Mouse (Mus musculus): ENCODE measurements at regions not wholly inside any gene's neighbourhood (a gene's known extent, or its start where the extent isn't known, plus 50 kb on each side); places are given as distances from the start of the nearest gene placed in this dataset.

- Histone ChIP-seq H3K27me3 (ENCODE audit: control insufficient read depth, insufficient read depth, low read length) (no peaks in the 10 kb centered on the region), H3K9ac (replicated peaks; ENCODE audit: low read length) (no peak overlapping the region), H3K36me3 (ENCODE audit: control insufficient read depth, insufficient read depth, low read length) (no peaks in the 10 kb centered on the region), H3K4me3 (replicated peaks; ENCODE audit: low read depth, low read length) (no peak overlapping the region), H3K27ac (replicated peaks; ENCODE audit: low read depth, low read length) (no peak overlapping the region), H3K4me1 (ENCODE audit: control insufficient read depth, insufficient read depth, low read length) (no peaks in the 10 kb centered on the region), H3K4me2 (ENCODE audit: low read length) (no peak overlapping the region), H3K9me3 (ENCODE audit: control insufficient read depth, low read length) (no peaks in the 10 kb centered on the region)
- DNase-seq (peak; percentile 26), ATAC-seq (ENCODE audit: low FRiP score, low TSS enrichment) (no peak)
- 62% methylated on average over 6 of the region's 6 CpGs for WGBS
These were observed 375.4 kb downstream of the Adamts20 start for GRCm38 (mm10) chr15:94089856-94090255.

- 82% methylated on average over 4 of the region's 4 CpGs for whole genome bisulfite sequencing
- ATAC-seq (ENCODE audit: low FRiP score, low TSS enrichment) (no peak), DNase-seq (no peak)
- Histone ChIP-seq H3K4me3 (replicated peaks; ENCODE audit: low read depth, low read length) (no peak overlapping the region), H3K36me3 (ENCODE audit: control insufficient read depth, insufficient read depth, low read length) (no peaks in the 10 kb centered on the region), H3K9me3 (ENCODE audit: control insufficient read depth, low read length) (0 out of 2 replicates have a peak, but pooled peaks cover 5% of the 10 kb centered on the region), H3K27ac (replicated peaks; ENCODE audit: low read depth, low read length) (no peak overlapping the region), H3K27me3 (ENCODE audit: control insufficient read depth, insufficient read depth, low read length) (no peaks in the 10 kb centered on the region), H3K4me1 (ENCODE audit: control insufficient read depth, insufficient read depth, low read length) (no peaks in the 10 kb centered on the region), H3K9ac (replicated peaks; ENCODE audit: low read length) (no peak overlapping the region), H3K4me2 (ENCODE audit: low read length) (no peak overlapping the region)
These were observed 382.8 kb downstream of the Adamts20 start for GRCm38 (mm10) chr15:94082369-94082768.

DNA sequence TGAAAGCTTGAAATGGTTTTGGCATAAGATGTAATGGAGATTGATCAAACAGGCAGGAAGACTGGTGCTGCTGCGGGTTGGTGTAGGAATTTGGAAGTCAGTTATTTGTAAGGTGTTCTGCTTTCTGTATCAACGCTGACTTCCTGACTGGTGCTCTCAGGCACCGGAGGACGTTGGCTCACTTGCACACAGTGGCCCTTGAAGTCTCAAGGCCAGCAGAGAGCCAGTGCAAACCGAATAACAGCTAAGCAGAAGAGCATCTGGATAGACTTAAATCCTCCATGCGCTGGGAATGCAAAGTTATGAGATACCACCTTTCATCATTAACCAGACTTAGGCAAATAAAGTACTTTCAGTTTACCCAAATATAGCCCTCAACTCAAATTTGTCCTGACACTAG is 388.2 kb downstream of the Adamts20 start:
- Histone ChIP-seq H3K27ac (replicated peaks; ENCODE audit: low read depth, low read length) (no peak overlapping the region), H3K9ac (replicated peaks; ENCODE audit: low read length) (no peak overlapping the region), H3K9me3 (ENCODE audit: control insufficient read depth, low read length) (no peaks in the 10 kb centered on the region), H3K4me3 (replicated peaks; ENCODE audit: low read depth, low read length) (no peak overlapping the region), H3K27me3 (ENCODE audit: control insufficient read depth, insufficient read depth, low read length) (no peaks in the 10 kb centered on the region), H3K36me3 (ENCODE audit: control insufficient read depth, insufficient read depth, low read length) (no peaks in the 10 kb centered on the region), H3K4me2 (ENCODE audit: low read length) (no peak overlapping the region), H3K4me1 (ENCODE audit: control insufficient read depth, insufficient read depth, low read length) (no peaks in the 10 kb centered on the region)
- 94% methylated on average over 6 of the region's 6 CpGs for WGBS
- ATAC-seq (ENCODE audit: low FRiP score, low TSS enrichment) (no peak), DNase-seq (no peak)

GRCm38 (mm10) chr15:94074161-94074950 is 390.9 kb downstream of the Adamts20 start:
- Histone ChIP-seq H3K9me3 (ENCODE audit: control insufficient read depth, low read length) (no peaks in the 10 kb centered on the region), H3K36me3 (ENCODE audit: control insufficient read depth, insufficient read depth, low read length) (no peaks in the 10 kb centered on the region), H3K4me1 (ENCODE audit: control insufficient read depth, insufficient read depth, low read length) (no peaks in the 10 kb centered on the region), H3K4me2 (ENCODE audit: low read length) (no peak overlapping the region), H3K27ac (replicated peaks; ENCODE audit: low read depth, low read length) (no peak overlapping the region), H3K9ac (replicated peaks; ENCODE audit: low read length) (no peak overlapping the region), H3K27me3 (ENCODE audit: control insufficient read depth, insufficient read depth, low read length) (no peaks in the 10 kb centered on the region), H3K4me3 (replicated peaks; ENCODE audit: low read depth, low read length) (no peak overlapping the region)
- 78% methylated on average over 7 of the region's 7 CpGs for WGBS
- ATAC-seq (ENCODE audit: low FRiP score, low TSS enrichment) = no peak
- no peak for DNase-seq

DNA sequence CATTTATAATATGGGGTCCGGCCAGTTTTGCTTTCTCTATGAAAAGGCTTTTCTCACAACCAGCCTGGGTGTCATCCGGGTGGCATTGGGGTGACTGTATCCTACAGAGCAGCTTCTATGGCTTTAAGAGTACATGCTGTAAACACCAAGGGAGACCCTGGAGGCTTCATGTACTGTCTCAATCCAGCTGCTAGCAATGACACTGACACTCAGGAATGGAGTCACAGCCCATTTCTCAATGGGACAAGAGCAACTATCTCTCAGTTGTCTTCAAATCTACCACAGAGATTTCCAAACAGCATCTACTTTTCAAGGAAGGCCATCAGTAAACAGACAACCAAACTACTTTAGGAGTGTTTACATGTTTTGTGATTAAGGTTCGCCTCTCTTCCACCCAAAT is 397.5 kb downstream of the Adamts20 start:
- H3K4me2 ChIP-seq (ENCODE audit: low read length) = no peak overlapping the region
- no peak for DNase-seq
- H3K36me3 ChIP-seq (ENCODE audit: control insufficient read depth, insufficient read depth, low read length) = no peaks in the 10 kb centered on the region
- WGBS = 88% methylated on average over 3 of the region's 3 CpGs
- H3K27ac ChIP-seq (replicated peaks; ENCODE audit: low read depth, low read length) = no peak overlapping the region
- H3K4me1 ChIP-seq (ENCODE audit: control insufficient read depth, insufficient read depth, low read length) = no peaks in the 10 kb centered on the region
- no peak overlapping the region for H3K4me3 ChIP-seq (replicated peaks; ENCODE audit: low read depth, low read length)
- H3K9me3 ChIP-seq (ENCODE audit: control insufficient read depth, low read length) = no peaks in the 10 kb centered on the region
- no peak for ATAC-seq (ENCODE audit: low FRiP score, low TSS enrichment)
- H3K9ac ChIP-seq (replicated peaks; ENCODE audit: low read length) = no peak overlapping the region
- no peaks in the 10 kb centered on the region for H3K27me3 ChIP-seq (ENCODE audit: control insufficient read depth, insufficient read depth, low read length)

DNA sequence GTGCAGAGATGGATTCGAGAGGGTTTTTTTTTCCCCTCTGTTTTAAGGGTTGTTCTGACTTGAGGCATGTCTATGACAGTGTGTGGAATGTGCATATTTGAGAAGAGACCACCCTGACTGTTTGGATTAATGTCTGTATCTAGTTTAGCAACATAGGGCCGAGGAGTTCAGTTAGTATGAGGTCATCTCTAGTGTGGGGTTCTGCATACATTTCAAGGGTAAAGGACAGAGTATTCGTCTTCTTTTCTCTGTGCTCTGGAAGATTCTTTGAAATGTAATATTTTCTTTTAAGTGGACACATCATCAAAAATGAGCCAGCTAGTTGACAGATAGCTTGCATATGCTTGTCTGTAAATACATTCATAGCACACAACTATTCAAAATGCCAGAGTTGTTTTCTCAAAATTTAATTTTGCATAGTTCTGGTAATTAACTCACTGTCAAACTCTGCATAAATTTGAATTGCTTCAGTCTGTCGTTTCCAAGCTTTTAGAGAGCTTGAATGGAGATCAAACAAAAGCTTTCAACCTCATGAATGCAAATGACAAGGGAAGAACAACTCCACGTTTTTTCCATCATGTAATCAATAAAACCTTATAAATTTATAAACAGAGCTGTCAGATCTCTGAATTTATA is 415.5 kb downstream of the Adamts20 start:
- Histone ChIP-seq H3K4me3 (replicated peaks; ENCODE audit: low read depth, low read length) (no peak overlapping the region), H3K4me1 (ENCODE audit: control insufficient read depth, insufficient read depth, low read length) (no peaks in the 10 kb centered on the region), H3K27ac (replicated peaks; ENCODE audit: low read depth, low read length) (no peak overlapping the region), H3K36me3 (ENCODE audit: control insufficient read depth, insufficient read depth, low read length) (no peaks in the 10 kb centered on the region), H3K4me2 (ENCODE audit: low read length) (no peak overlapping the region), H3K9ac (replicated peaks; ENCODE audit: low read length) (no peak overlapping the region), H3K27me3 (ENCODE audit: control insufficient read depth, insufficient read depth, low read length) (no peaks in the 10 kb centered on the region), H3K9me3 (ENCODE audit: control insufficient read depth, low read length) (no peaks in the 10 kb centered on the region)
- DNase-seq (peak; percentile 35), ATAC-seq (ENCODE audit: low FRiP score, low TSS enrichment) (no peak)
- WGBS = 32% methylated on average over 5 of the region's 5 CpGs

DNA sequence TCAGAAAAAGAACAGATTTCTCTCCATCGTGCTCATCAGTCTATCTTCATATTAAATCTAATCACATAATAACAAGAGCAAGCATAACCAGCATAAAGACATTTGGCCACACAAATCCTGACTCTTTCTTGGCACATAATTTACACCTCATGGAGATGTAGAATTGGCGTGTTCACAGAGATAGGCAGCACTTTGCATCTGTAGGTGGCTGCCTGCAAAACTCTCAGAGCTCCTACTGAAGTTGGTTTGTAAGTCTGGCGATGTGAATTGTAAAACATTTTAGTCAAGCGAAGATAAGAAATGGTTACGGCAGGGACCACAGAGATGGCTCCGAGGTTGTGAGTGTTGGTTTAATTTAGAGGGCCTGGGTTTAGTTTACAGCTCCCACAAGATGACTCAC is 419.0 kb downstream of the Adamts20 start:
- H3K9me3 ChIP-seq (ENCODE audit: control insufficient read depth, low read length) = peaks cover 9% of the 10 kb centered on the region; the same call in 1 of the 2 replicates
- no peak for DNase-seq
- no peak overlapping the region for H3K27ac ChIP-seq (replicated peaks; ENCODE audit: low read depth, low read length)
- H3K4me1 ChIP-seq (ENCODE audit: control insufficient read depth, insufficient read depth, low read length) = no peaks in the 10 kb centered on the region
- no peak overlapping the region for H3K4me3 ChIP-seq (replicated peaks; ENCODE audit: low read depth, low read length)
- no peaks in the 10 kb centered on the region for H3K27me3 ChIP-seq (ENCODE audit: control insufficient read depth, insufficient read depth, low read length)
- 94% methylated on average over 6 of the region's 6 CpGs for WGBS
- H3K9ac ChIP-seq (replicated peaks; ENCODE audit: low read length) = no peak overlapping the region
- H3K36me3 ChIP-seq (ENCODE audit: control insufficient read depth, insufficient read depth, low read length) = no peaks in the 10 kb centered on the region
- ATAC-seq (ENCODE audit: low FRiP score, low TSS enrichment) = no peak
- H3K4me2 ChIP-seq (ENCODE audit: low read length) = no peak overlapping the region

DNA sequence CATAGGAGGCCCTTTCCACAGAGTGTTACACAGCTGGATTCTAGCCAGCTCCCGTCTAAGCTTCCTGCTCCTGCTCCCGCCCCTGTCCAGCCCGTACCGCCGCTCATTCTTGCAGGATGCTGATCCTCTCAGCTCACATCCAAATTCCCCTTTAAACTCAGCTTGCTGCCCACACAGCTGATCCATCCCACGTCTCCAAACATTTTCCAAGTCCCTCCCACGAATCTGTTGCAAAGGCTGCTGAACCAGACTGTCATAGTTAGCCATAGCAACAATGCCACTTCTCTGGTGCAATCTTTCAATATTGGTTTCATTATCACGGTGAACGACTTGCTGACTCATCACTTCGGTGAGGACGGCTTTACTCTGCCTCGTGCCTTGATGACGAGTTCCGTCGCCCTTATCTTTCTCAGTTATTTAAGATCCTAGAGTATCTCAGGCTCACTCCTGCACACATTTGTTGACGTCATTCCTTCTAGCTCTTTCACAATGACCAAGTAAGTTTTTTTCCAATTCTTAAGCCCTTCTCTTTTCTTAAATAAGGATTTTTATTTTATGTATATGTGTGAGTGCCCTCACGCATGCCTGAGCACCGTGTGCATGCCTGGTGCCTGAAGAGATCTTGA is 420.0 kb downstream of the Adamts20 start:
- Histone ChIP-seq H3K9ac (replicated peaks; ENCODE audit: low read length) (no peak overlapping the region), H3K27me3 (ENCODE audit: control insufficient read depth, insufficient read depth, low read length) (no peaks in the 10 kb centered on the region), H3K4me2 (ENCODE audit: low read length) (no peak overlapping the region), H3K36me3 (ENCODE audit: control insufficient read depth, insufficient read depth, low read length) (no peaks in the 10 kb centered on the region), H3K4me3 (replicated peaks; ENCODE audit: low read depth, low read length) (no peak overlapping the region), H3K27ac (replicated peaks; ENCODE audit: low read depth, low read length) (no peak overlapping the region), H3K9me3 (ENCODE audit: control insufficient read depth, low read length) (peaks cover 9% of the 10 kb centered on the region; the same call in 1 of the 2 replicates), H3K4me1 (ENCODE audit: control insufficient read depth, insufficient read depth, low read length) (no peaks in the 10 kb centered on the region)
- DNase-seq (no peak), ATAC-seq (ENCODE audit: low FRiP score, low TSS enrichment) (no peak)
- WGBS = 86% methylated on average over 18 of the region's 18 CpGs
